Mouse (Mus musculus): Measurements from ENCODE around the gene Bicdl1.
"Not testable (repeated sequence)": the region's sequence is repeated elsewhere in the genome, so short reads cannot be mapped to it uniquely, and the experiment has no call there.

Bicdl1 gene

GRCm38 (mm10) chr5:115731001-115731731, at the start of gene Bicdl1:
Bicdl1 (minus strand) TSS chr5:115731621.
- DNase-seq (ENCODE audit: low spot score in 2 of 2), result peak; percentile 29 to 42

DNA sequence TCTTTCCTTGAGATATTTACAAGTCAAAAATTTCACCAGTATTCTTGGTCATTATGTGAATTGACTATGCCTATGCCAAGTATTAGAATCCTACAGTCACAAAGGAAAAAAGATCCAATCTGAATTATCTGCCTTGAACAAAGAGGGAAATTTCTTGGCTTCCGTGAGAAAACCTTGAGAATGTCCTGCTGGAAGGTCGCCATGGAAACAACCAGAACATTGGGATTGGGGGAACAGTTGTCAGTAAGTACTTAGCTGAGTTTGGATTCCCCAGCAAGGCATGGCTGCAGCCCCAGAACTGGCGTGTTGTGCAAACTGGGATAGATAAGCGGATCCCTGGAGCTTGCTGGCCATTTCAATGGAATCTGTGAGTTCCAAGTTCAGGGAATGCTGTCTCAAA, 45.5 kb upstream of the Bicdl1 start:
- no peak for DNase-seq (ENCODE audit: low spot score in 2 of 2)

- DNase-seq (ENCODE audit: low spot score in 2 of 2), result no peak
These were observed 43.9 kb upstream of the Bicdl1 start for GRCm38 (mm10) chr5:115775350-115775749.

DNA sequence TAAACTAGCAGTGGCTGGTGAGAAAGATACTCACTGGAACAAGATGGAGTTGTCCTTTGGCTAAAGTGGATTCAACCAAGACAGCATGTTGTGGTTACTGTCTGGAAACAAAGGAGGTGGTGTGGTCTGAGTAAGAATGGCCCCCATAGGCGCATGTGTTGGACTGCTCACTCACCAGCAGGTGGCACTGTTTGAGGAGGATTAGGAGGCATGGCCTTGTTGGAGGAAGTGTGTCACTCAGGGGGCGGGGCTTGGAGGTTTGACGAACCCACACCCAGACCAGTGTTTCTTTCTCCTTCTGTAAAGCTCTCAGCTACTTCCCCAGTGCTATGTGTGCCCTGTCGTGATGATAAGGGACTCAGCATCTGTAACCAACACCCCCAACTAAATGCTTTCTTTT, 38.6 kb upstream of the Bicdl1 start:
- no peak for DNase-seq (ENCODE audit: low spot score in 2 of 2)

- DNase-seq (ENCODE audit: low spot score in 2 of 2), result no peak
These were observed 37.7 kb upstream of the Bicdl1 start for GRCm38 (mm10) chr5:115769116-115769515.

DNA sequence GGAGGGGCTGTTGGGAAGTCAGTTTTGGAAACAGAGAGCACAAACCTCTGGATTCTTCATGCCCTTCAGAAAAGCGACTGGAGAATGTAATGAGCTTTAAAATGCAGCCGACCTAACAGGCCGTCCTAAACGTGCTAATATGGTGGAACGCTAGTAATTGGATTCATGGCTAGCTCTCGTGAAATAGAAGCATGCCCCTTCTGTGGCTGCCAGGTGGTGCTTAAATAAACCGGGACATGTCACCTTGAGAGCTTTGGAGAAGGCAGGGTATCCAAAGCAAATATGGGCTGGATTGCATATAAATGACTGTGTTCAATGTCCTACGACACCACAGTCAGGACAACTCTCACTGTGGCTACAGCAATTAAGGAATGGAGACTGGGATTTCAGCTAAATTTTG, 35.4 kb upstream of the Bicdl1 start:
- DNase-seq (ENCODE audit: low spot score in 2 of 2), result no peak

DNA sequence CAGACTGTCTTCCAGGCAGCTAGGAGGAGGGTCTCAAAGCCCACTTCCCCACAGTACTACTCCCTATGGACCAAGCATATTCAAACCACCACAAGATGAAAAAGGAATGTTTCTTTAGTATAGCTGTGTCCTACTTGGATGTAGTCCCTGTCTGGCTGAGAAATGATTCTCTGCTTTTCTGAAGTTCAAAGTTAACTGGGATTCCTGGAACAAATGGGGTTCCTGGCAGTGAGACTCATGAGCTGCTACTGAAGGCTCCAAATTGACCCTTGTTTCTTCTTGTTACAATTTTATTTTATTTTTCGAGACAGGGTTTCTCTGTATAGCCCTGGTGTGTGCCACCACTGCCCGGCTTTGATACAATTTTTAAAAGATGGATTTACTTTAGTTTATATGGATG, 32.6 kb upstream of the Bicdl1 start:
- no peak for DNase-seq (ENCODE audit: low spot score in 2 of 2)

- DNase-seq (ENCODE audit: low spot score in 2 of 2), result no peak
These were observed 29.5 kb upstream of the Bicdl1 start for GRCm38 (mm10) chr5:115760903-115761302.

GRCm38 (mm10) chr5:115758431-115759180, 27.2 kb upstream of the Bicdl1 start:
- no peak for DNase-seq (ENCODE audit: low spot score in 2 of 2)

- no peak for DNase-seq (ENCODE audit: low spot score in 2 of 2)
These were observed 26.1 kb upstream of the Bicdl1 start for GRCm38 (mm10) chr5:115757516-115757915.

GRCm38 (mm10) chr5:115755501-115755900, 24.1 kb upstream of the Bicdl1 start:
- no peak for DNase-seq (ENCODE audit: low spot score in 2 of 2)

DNA sequence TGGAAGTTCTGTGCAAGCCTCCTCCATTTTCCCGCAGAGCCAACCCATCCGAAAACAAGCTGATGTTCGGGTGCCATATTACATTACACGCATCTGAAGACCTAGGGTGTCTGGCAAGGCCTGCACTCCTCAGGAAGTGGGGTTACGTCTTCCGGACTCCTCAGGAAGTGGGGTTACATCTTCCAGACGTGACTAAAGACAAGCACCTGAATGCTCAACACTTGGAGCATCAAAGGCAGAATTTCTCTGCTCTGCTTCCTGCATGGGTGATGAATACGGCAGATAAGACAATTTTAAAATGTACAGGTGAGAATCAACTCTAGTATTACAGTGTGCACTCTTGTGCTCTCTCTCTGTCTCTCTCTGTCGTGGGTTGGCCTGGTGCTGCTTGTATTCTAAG, 23.4 kb upstream of the Bicdl1 start:
- DNase-seq (ENCODE audit: low spot score in 2 of 2), result no peak

DNA sequence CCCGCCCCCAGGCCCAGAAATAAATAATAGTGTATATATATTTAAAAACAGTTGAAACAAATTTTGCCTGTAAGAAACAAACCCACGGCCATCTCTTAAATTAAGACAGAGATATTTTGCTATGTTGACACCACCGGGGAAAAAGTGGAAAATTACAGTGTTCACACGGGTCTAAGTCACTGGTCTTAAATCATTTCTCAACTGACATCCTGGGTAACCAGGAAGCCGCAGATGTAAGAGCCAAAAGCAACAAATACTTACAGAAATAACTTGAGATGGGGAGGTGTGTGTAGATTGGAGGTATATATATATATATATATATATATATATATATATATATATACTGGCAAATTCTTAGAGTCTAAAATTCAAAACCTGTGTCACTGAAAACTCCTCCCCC, 21.5 kb upstream of the Bicdl1 start:
- no peak for DNase-seq (ENCODE audit: low spot score in 2 of 2)

GRCm38 (mm10) chr5:115751916-115752315, 20.5 kb upstream of the Bicdl1 start:
- DNase-seq (ENCODE audit: low spot score in 2 of 2), result not testable (repeated sequence)

- no peak for DNase-seq (ENCODE audit: low spot score in 2 of 2)
These were observed 16.9 kb upstream of the Bicdl1 start for GRCm38 (mm10) chr5:115748316-115748715.

GRCm38 (mm10) chr5:115745319-115745718, 13.9 kb upstream of the Bicdl1 start:
- DNase-seq (ENCODE audit: low spot score in 2 of 2), result no peak

GRCm38 (mm10) chr5:115738032-115738431, 6.6 kb upstream of the Bicdl1 start:
- DNase-seq (ENCODE audit: low spot score in 2 of 2), result no peak

DNA sequence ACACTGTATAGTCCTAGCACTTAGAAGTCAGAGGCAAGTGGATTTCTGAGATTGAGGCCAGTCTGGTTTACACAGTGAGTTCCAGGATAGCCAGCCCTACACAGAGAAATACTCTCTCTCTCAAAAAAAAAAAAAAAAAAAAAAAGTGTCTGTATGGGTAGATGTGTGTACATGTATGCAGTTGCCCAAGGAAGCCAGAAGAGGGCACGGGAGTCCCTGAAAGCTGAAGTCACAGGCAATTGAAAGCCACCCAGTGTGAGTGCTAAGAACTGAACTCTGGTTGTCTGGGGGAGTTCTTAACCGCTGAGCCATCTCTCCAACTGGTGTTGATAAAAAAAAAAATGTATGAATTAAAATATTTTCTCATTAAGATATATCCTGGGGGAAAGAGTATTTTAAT, 3.1 kb upstream of the Bicdl1 start:
- DNase-seq (ENCODE audit: low spot score in 2 of 2), result no peak

DNA sequence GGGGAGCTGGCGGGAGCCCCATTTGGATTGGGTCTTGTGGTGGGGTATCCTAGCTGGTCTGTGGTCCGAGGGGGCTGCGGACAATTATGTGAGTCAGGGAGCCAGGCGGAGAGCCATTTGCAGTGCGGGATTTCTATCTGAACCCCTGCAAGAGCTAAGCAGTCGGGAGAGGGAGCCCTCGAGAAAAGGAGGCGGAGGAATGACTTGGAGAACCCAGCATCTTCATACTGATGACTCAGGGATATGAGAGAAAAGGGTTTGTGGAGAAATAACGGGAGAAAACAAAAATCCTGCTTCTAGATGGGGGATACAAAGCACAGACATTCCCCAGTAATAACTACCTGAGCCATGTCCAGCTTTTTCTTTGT, 1.4 kb upstream of the Bicdl1 start:
- DNase-seq (ENCODE audit: low spot score in 2 of 2), result peak in 1 of 2 experiments; percentile 4

DNA sequence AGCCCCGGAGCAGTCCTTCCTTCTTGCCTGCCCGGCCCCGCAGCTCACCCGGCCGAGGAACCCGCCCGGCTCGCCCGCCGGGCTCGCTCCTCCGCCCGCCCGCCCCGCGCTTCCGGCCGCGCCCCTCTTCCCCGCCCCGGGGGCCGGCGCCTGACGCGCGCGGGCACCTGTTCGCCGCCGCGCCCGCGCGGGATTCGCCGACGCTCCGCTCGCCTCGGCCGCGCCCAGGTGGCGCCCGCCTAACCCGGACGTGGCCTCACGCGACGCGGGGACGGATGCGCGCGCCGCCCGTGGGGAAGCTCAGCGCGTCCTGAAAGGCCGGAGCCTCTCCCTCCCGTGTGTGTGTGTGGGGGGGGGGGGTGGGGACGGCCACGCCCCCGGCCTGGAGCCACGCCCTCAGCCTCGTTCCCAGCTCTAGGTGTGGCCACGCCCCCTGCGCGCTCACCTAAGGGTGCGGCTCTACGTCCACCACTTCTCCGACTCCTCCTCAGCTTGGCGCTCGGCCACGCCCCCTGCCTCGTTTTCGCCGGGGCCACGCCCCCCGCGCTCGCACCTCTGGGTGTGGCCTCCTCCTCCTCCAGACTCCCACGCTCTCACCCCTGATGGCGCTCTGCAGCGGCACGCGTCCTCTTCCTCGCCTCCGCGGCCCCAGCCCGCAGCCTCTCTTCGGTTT, 891 bp upstream of the Bicdl1 start:
- DNase-seq (ENCODE audit: low spot score in 2 of 2), result peak; percentile 10 to 32

- DNase-seq (ENCODE audit: low spot score in 2 of 2), result no peak
These were observed 333 bp upstream of the Bicdl1 start for GRCm38 (mm10) chr5:115731732-115732175.

DNA sequence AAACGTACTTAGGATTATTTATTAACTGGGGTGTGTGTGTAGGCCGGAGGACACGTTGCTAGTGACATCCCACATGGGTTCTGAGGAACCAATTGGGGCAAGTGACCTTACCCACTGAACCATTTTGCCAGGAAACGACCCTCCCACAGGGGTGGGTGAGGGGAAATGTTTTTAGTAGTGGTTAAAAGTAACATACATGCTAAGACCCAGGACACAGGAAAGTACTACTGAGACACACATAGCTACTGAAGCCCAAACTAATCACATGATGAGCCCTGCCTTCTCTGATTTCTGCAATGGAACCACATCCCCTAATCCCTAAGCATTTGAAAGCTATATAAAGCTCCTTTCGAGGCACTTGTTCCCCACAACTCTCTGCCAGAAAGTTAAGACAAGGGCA, 1.1 kb downstream of the Bicdl1 start:
- no peak for DNase-seq (ENCODE audit: low spot score in 2 of 2)

DNA sequence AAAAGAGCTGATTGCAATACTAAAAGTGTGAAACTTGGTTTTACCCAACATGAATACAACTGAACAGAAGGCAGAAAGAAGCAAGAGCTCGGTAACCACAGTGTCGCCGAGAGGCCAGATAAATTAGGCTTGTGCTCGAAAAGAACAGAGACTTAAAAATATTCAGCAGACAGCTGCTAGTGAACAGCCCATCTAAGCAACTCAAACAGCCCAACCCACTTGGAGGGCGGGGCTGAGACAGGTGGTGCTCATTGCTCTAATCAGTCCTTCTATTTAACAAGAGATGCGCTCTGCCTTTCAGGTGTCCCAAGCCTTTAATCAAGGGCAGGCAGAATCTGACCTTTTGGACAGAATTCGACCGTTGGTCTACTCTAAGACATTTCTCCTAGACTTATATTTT, 4.8 kb downstream of the Bicdl1 start:
- DNase-seq (ENCODE audit: low spot score in 2 of 2), result no peak
